In genomic region chr1:141716953-141717352, GRCm38 (mm10) we compare ENCODE assay signal across 15 mouse cellular contexts.
"Had no signal": no experiment of that assay in that cellular context is flagged by ENCODE, and none has a peak within 500 bp of the region (broad histone marks: within the 10 kb centered on the region; RNA-seq: fewer than 3 reads in every experiment).

No protein-coding gene starts in this region.

- H3K4me1 ChIP-seq: intestine, embryonic 15.5 days; kidney, embryonic 15.5 days; limb, embryonic 10.5 days; liver, embryonic 15.5 days; stomach, embryonic 15.5 days had no signal

- H3K36me3 ChIP-seq: intestine, embryonic 15.5 days; kidney, embryonic 15.5 days; limb, embryonic 10.5 days; liver, embryonic 15.5 days; stomach, embryonic 15.5 days had no signal

- H3K27ac ChIP-seq: intestine, embryonic 15.5 days; kidney, embryonic 15.5 days; left cerebral cortex, adult 2 months; limb, embryonic 10.5 days; liver, embryonic 15.5 days; stomach, embryonic 15.5 days had no signal

- H3K4me2 ChIP-seq: intestine, embryonic 15.5 days; kidney, embryonic 15.5 days; liver, embryonic 11.5 days; liver, embryonic 15.5 days; stomach, embryonic 15.5 days had no signal

- H3K9ac ChIP-seq: intestine, embryonic 15.5 days; kidney, embryonic 15.5 days; liver, embryonic 15.5 days; stomach, embryonic 15.5 days had no signal

- H3K4me3 ChIP-seq: intestine, embryonic 15.5 days; kidney, embryonic 15.5 days; left cerebral cortex, adult 2 months; limb, embryonic 10.5 days; liver, embryonic 15.5 days; stomach, embryonic 15.5 days had no signal

- DNase-seq: kidney, adult 2 months; kidney, postnatal 14 days; lung, adult 2 months; lung, postnatal 36 days; right cerebral cortex, postnatal 14 days; thymus, adult 2 months; thymus, postnatal 25 days had no signal

- ATAC-seq: intestine, embryonic 15.5 days; lung, postnatal 0 days had no signal

- H3K27me3 ChIP-seq: intestine, embryonic 15.5 days; kidney, embryonic 15.5 days; liver, embryonic 15.5 days; stomach, embryonic 15.5 days had no signal

- H3K9me3 ChIP-seq: intestine, embryonic 15.5 days; kidney, embryonic 15.5 days; limb, embryonic 10.5 days; liver, embryonic 15.5 days; stomach, embryonic 15.5 days had no signal
